Mouse (Mus musculus) kidney, postnatal 0 days (tissue): Measurements from ENCODE around the gene Lrit2. TPM values are rescaled to one million over a fixed set of nuclear protein-coding genes. Genes with fewer than 3 reads are reported as not detected.

Source experiments
- ATAC-seq: fragments of 200-750 bp; cut with Nextera tagmentation; replicated peaks from 2 replicates; pipeline ENCODE4 v1.8.0; 2017; ENCODE audit warnings: low read depth, moderate number of reproducible peaks, moderate TSS enrichment, moderate library complexity; ENCODE audit not compliant: low FRiP score
- DNase-seq: peaks from one replicate; pipeline ENCODE4 v3.0.0-alpha.2; 2016; ENCODE audit warnings: low spot score
- H3K27ac ChIP-seq: fragments of 300-500 bp; sonication (generic); 2 replicates; pipeline ENCODE4 v1.5.1; 2014; ENCODE audit warnings: mild to moderate bottlenecking
- H3K27me3 ChIP-seq: fragments of 300-500 bp; sonication (generic); 2 replicates; pipeline ENCODE4 v1.6.1; 2014; ENCODE audit warnings: low read length, mixed read lengths; ENCODE audit not compliant: insufficient read depth
- H3K36me3 ChIP-seq: fragments of 300-500 bp; sonication (generic); 2 replicates; pipeline ENCODE4 v1.6.1; 2014; ENCODE audit warnings: low read length, mixed read lengths; ENCODE audit not compliant: insufficient read depth
- H3K4me1 ChIP-seq: fragments of 300-500 bp; sonication (generic); replicated peaks from 2 replicates; pipeline ENCODE4 v1.6.1; 2014; ENCODE audit warnings: antibody characterized with exemption, low read length, mixed read lengths; ENCODE audit not compliant: insufficient read depth
- H3K4me2 ChIP-seq: fragments of 300-500 bp; sonication (generic); 2 replicates; pipeline ENCODE4 v1.6.1; 2014; ENCODE audit warnings: mild to moderate bottlenecking, low read length, moderate library complexity, mixed read lengths
- H3K4me3 ChIP-seq: fragments of 300-500 bp; sonication (generic); replicated peaks from 2 replicates; pipeline ENCODE4 v1.5.1; 2014; ENCODE audit warnings: low read depth, low read length
- H3K9ac ChIP-seq: fragments of 300-500 bp; sonication (generic); 2 replicates; pipeline ENCODE4 v1.6.1; 2014; ENCODE audit warnings: low read depth, low read length
- H3K9me3 ChIP-seq: fragments of 300-500 bp; sonication (generic); replicated peaks from 2 replicates; pipeline ENCODE4 v1.6.1; 2016; ENCODE audit warnings: low read length, inconsistent platforms, mixed read lengths
- CTCF ChIP-seq: IDR thresholded peaks from 2 replicates; pipeline ENCODE4 v1.5.1; 2016; ENCODE audit warnings: antibody characterized with exemption, low read depth, mild to moderate bottlenecking, moderate library complexity
- WGBS: fragments of 180-500 bp; shearing (Covaris S2); extraction: QIAGEN DNeasy Blood & Tissue Kit; methylation state at CpG from one replicate; pipeline ENCODE4 v1.1.7; 2014; 5-methylcytosine and 5-hydroxymethylcytosine counted together
- polyA plus RNA-seq: library from polyadenylated mRNA; unstranded; fragments of >200 nt; fragmentation: Nextera tagmentation; extraction: Ambion mirVana; gene quantifications from 2 replicates; pipeline ENCODE4 v1.2.1, GENCODE M21; 2015

Gene Lrit2
- polyA plus RNA-seq, 1 experiment from 2014 or later = not detected

- no peaks in the 10 kb centered on the region for H3K36me3 ChIP-seq
- 40% methylated on average over 5 of the region's 5 CpGs for WGBS
- peak; percentile 48 for TF ChIP-seq CTCF
- no peaks in the 10 kb centered on the region for H3K9me3 ChIP-seq
- H3K4me2 ChIP-seq = no peak overlapping the region
- no peak overlapping the region for H3K27ac ChIP-seq
- H3K27me3 ChIP-seq = no peaks in the 10 kb centered on the region
- H3K9ac ChIP-seq = no peak overlapping the region
- ATAC-seq = no peak
- H3K4me3 ChIP-seq = no peak overlapping the region
- DNase-seq = peak; percentile 14
- no peaks in the 10 kb centered on the region for H3K4me1 ChIP-seq
These were observed 33.3 kb upstream of the Lrit2 start for GRCm38 (mm10) chr14:37034432-37034831.

GRCm38 (mm10) chr14:37048914-37049410, 18.8 kb upstream of the Lrit2 start, which contains the start of gene Rgr:
Rgr (minus strand) TSS chr14:37048964.
- ATAC-seq (no peak), DNase-seq (no peak)
- H3K4me1 ChIP-seq = no peaks in the 10 kb centered on the region
- no peak within 1 kb of the TSS for H3K27ac ChIP-seq
- H3K4me3 ChIP-seq = no peak within 1 kb of the TSS
- no peaks in the 10 kb centered on the region for H3K27me3 ChIP-seq
- no peak within 1 kb of the TSS for H3K9ac ChIP-seq
- no peak within 1 kb of the TSS for H3K4me2 ChIP-seq
- TF ChIP-seq CTCF = no peak
- no peaks in the 10 kb centered on the region for H3K36me3 ChIP-seq
- no peaks in the 10 kb centered on the region for H3K9me3 ChIP-seq
- WGBS = 60% methylated on average over 1 of the region's 1 CpGs

GRCm38 (mm10) chr14:37064849-37065248, 2.9 kb upstream of the Lrit2 start:
- Histone ChIP-seq H3K9me3 (no peaks in the 10 kb centered on the region), H3K27ac (no peak overlapping the region), H3K36me3 (no peaks in the 10 kb centered on the region), H3K27me3 (no peaks in the 10 kb centered on the region), H3K4me1 (no peaks in the 10 kb centered on the region), H3K9ac (no peak overlapping the region), H3K4me2 (no peak overlapping the region), H3K4me3 (no peak overlapping the region)
- TF ChIP-seq CTCF = no peak
- 64% methylated on average over 2 of the region's 2 CpGs for WGBS
- DNase-seq = no peak
- no peak for ATAC-seq

- no peaks in the 10 kb centered on the region for H3K27me3 ChIP-seq
- no peak overlapping the region for H3K27ac ChIP-seq
- no peak for TF ChIP-seq CTCF
- ATAC-seq = no peak
- no peaks in the 10 kb centered on the region for H3K4me1 ChIP-seq
- H3K4me3 ChIP-seq = no peak overlapping the region
- H3K4me2 ChIP-seq = no peak overlapping the region
- no peaks in the 10 kb centered on the region for H3K36me3 ChIP-seq
- DNase-seq = no peak
- 53% methylated on average over 2 of the region's 2 CpGs for WGBS
- no peaks in the 10 kb centered on the region for H3K9me3 ChIP-seq
- H3K9ac ChIP-seq = no peak overlapping the region
These were observed 1.1 kb upstream of the Lrit2 start for GRCm38 (mm10) chr14:37066636-37067035.

GRCm38 (mm10) chr14:37068516-37068915, 787 bp downstream of the Lrit2 start:
- H3K36me3 ChIP-seq = no peaks in the 10 kb centered on the region
- H3K9ac ChIP-seq = no peak overlapping the region
- DNase-seq = peak; percentile 77
- no peaks in the 10 kb centered on the region for H3K9me3 ChIP-seq
- no peak overlapping the region for H3K27ac ChIP-seq
- no peak for TF ChIP-seq CTCF
- 19% methylated on average over 9 of the region's 9 CpGs for WGBS
- no peaks in the 10 kb centered on the region for H3K27me3 ChIP-seq
- no peak overlapping the region for H3K4me3 ChIP-seq
- H3K4me1 ChIP-seq = no peaks in the 10 kb centered on the region
- no peak overlapping the region for H3K4me2 ChIP-seq
- no peak for ATAC-seq

- Histone ChIP-seq H3K9ac (no peak overlapping the region), H3K4me2 (no peak overlapping the region), H3K4me3 (no peak overlapping the region), H3K4me1 (no peaks in the 10 kb centered on the region), H3K27ac (no peak overlapping the region), H3K27me3 (no peaks in the 10 kb centered on the region), H3K9me3 (no peaks in the 10 kb centered on the region), H3K36me3 (no peaks in the 10 kb centered on the region)
- 82% methylated on average over 1 of the region's 1 CpGs for WGBS
- no peak for ATAC-seq
- TF ChIP-seq CTCF = no peak
- no peak for DNase-seq
These were observed 13.0 kb downstream of the Lrit2 start for GRCm38 (mm10) chr14:37080724-37081123.

GRCm38 (mm10) chr14:37083755-37084154, 16.0 kb downstream of the Lrit2 start:
- 14% methylated on average over 4 of the region's 4 CpGs for WGBS
- no peak for TF ChIP-seq CTCF
- H3K4me3 ChIP-seq = no peak overlapping the region

More at GRCm38 (mm10) chr14:37083755-37084154, 16.0 kb downstream of the Lrit2 start:
- H3K9ac ChIP-seq = no peak overlapping the region
- no peaks in the 10 kb centered on the region for H3K27me3 ChIP-seq
- no peak overlapping the region for H3K4me2 ChIP-seq
- no peak overlapping the region for H3K27ac ChIP-seq
- H3K36me3 ChIP-seq = no peaks in the 10 kb centered on the region
- no peaks in the 10 kb centered on the region for H3K4me1 ChIP-seq
- H3K9me3 ChIP-seq = no peaks in the 10 kb centered on the region
- DNase-seq (peak; percentile 29), ATAC-seq (no peak)
